Mouse (Mus musculus): Measurements from ENCODE around the gene Filip1l. TPM values are rescaled to one million over a fixed set of nuclear protein-coding genes. Genes with fewer than 3 reads are reported as not detected.
A peak's percentile ranks its signal among the peaks of the same experiment; 100 is the strongest.

The Filip1l gene
- polyA plus RNA-seq, 1 experiment, result 6.9 TPM

GRCm38 (mm10) chr16:57317127-57317526 lies 35.8 kb upstream of the Filip1l start:
- H3K36me3 ChIP-seq (ENCODE audit: control insufficient read depth, insufficient read depth, low read length), result no peaks in the 10 kb centered on the region
- WGBS, result 73% methylated on average over 4 of the region's 4 CpGs
- H3K4me3 ChIP-seq (ENCODE audit: insufficient read depth, low read depth, low read length), result no peak overlapping the region
- no peak overlapping the region for H3K27ac ChIP-seq (ENCODE audit: insufficient read depth, low read depth, low read length)
- no peaks in the 10 kb centered on the region for H3K27me3 ChIP-seq (replicated peaks; ENCODE audit: control insufficient read depth, insufficient read depth, low read length)
- peaks cover 3% of the 10 kb centered on the region; the same call in 1 of the 2 replicates for H3K4me1 ChIP-seq (ENCODE audit: control insufficient read depth, insufficient read depth, low read length)
- no peak for DNase-seq
- no peak for TF ChIP-seq CTCF (conservative IDR thresholded peaks at IDR 0.05; ENCODE audit: insufficient read depth, insufficient read length, low read depth, low read length)
- no peak for TF ChIP-seq POLR2A (IDR thresholded peaks at IDR 0.05; ENCODE audit: low read depth, low read length)

- peak; percentile 20 for DNase-seq
- no peak overlapping the region for H3K4me3 ChIP-seq (ENCODE audit: insufficient read depth, low read depth, low read length)
- TF ChIP-seq POLR2A (IDR thresholded peaks at IDR 0.05; ENCODE audit: low read depth, low read length) (no peak), CTCF (conservative IDR thresholded peaks at IDR 0.05; ENCODE audit: insufficient read depth, insufficient read length, low read depth, low read length) (no peak)
- no peaks in the 10 kb centered on the region for H3K27me3 ChIP-seq (replicated peaks; ENCODE audit: control insufficient read depth, insufficient read depth, low read length)
- H3K36me3 ChIP-seq (ENCODE audit: control insufficient read depth, insufficient read depth, low read length), result no peaks in the 10 kb centered on the region
- peaks cover 3% of the 10 kb centered on the region; the same call in 1 of the 2 replicates for H3K4me1 ChIP-seq (ENCODE audit: control insufficient read depth, insufficient read depth, low read length)
- peak overlapping the region; percentile 85 for H3K27ac ChIP-seq (ENCODE audit: insufficient read depth, low read depth, low read length)
- WGBS, result 53% methylated on average over 13 of the region's 13 CpGs
These were observed 34.8 kb upstream of the Filip1l start for GRCm38 (mm10) chr16:57317882-57318636.

- Histone ChIP-seq H3K27me3 (replicated peaks; ENCODE audit: control insufficient read depth, insufficient read depth, low read length) (no peaks in the 10 kb centered on the region), H3K4me3 (ENCODE audit: insufficient read depth, low read depth, low read length) (no peak overlapping the region), H3K36me3 (ENCODE audit: control insufficient read depth, insufficient read depth, low read length) (no peaks in the 10 kb centered on the region), H3K27ac (ENCODE audit: insufficient read depth, low read depth, low read length) (peak overlapping the region; percentile 62; the same call in 1 of the 2 replicates), H3K4me1 (ENCODE audit: control insufficient read depth, insufficient read depth, low read length) (peaks cover 3% of the 10 kb centered on the region; the same call in 1 of the 2 replicates)
- TF ChIP-seq POLR2A (IDR thresholded peaks at IDR 0.05; ENCODE audit: low read depth, low read length) (no peak), CTCF (conservative IDR thresholded peaks at IDR 0.05; ENCODE audit: insufficient read depth, insufficient read length, low read depth, low read length) (no peak)
- DNase-seq, result peak; percentile 73
- WGBS, result 54% methylated on average over 8 of the region's 8 CpGs
These were observed 34.2 kb upstream of the Filip1l start for GRCm38 (mm10) chr16:57318637-57319125.

GRCm38 (mm10) chr16:57319284-57320124 lies 33.4 kb upstream of the Filip1l start:
- H3K36me3 ChIP-seq (ENCODE audit: control insufficient read depth, insufficient read depth, low read length), result no peaks in the 10 kb centered on the region
- DNase-seq, result no peak
- no peak overlapping the region for H3K27ac ChIP-seq (ENCODE audit: insufficient read depth, low read depth, low read length)
- 86% methylated on average over 7 of the region's 7 CpGs for WGBS
- TF ChIP-seq CTCF (conservative IDR thresholded peaks at IDR 0.05; ENCODE audit: insufficient read depth, insufficient read length, low read depth, low read length) (no peak), POLR2A (IDR thresholded peaks at IDR 0.05; ENCODE audit: low read depth, low read length) (no peak)
- no peaks in the 10 kb centered on the region for H3K27me3 ChIP-seq (replicated peaks; ENCODE audit: control insufficient read depth, insufficient read depth, low read length)
- H3K4me1 ChIP-seq (ENCODE audit: control insufficient read depth, insufficient read depth, low read length), result peaks cover 3% of the 10 kb centered on the region; the same call in 1 of the 2 replicates
- no peak overlapping the region for H3K4me3 ChIP-seq (ENCODE audit: insufficient read depth, low read depth, low read length)

GRCm38 (mm10) chr16:57326996-57327395 lies 25.9 kb upstream of the Filip1l start:
- H3K27ac ChIP-seq (ENCODE audit: insufficient read depth, low read depth, low read length), result peak overlapping the region; percentile 69
- H3K36me3 ChIP-seq (ENCODE audit: control insufficient read depth, insufficient read depth, low read length), result no peaks in the 10 kb centered on the region
- WGBS, result 61% methylated on average over 7 of the region's 7 CpGs

GRCm38 (mm10) chr16:57329028-57329427 lies 23.9 kb upstream of the Filip1l start:
- Histone ChIP-seq H3K4me1 (ENCODE audit: control insufficient read depth, insufficient read depth, low read length) (peaks cover 3% of the 10 kb centered on the region; the same call in 1 of the 2 replicates), H3K27ac (ENCODE audit: insufficient read depth, low read depth, low read length) (no peak overlapping the region), H3K27me3 (replicated peaks; ENCODE audit: control insufficient read depth, insufficient read depth, low read length) (no peaks in the 10 kb centered on the region), H3K4me3 (ENCODE audit: insufficient read depth, low read depth, low read length) (no peak overlapping the region), H3K36me3 (ENCODE audit: control insufficient read depth, insufficient read depth, low read length) (no peaks in the 10 kb centered on the region)
- WGBS, result 57% methylated on average over 8 of the region's 8 CpGs
- no peak for TF ChIP-seq CTCF (conservative IDR thresholded peaks at IDR 0.05; ENCODE audit: insufficient read depth, insufficient read length, low read depth, low read length)
- no peak for TF ChIP-seq POLR2A (IDR thresholded peaks at IDR 0.05; ENCODE audit: low read depth, low read length)
- DNase-seq, result no peak

More at GRCm38 (mm10) chr16:57326996-57327395, 25.9 kb upstream of the Filip1l start:
- TF ChIP-seq POLR2A (IDR thresholded peaks at IDR 0.05; ENCODE audit: low read depth, low read length) (no peak), CTCF (conservative IDR thresholded peaks at IDR 0.05; ENCODE audit: insufficient read depth, insufficient read length, low read depth, low read length) (no peak)
- peaks cover 3% of the 10 kb centered on the region; the same call in 1 of the 2 replicates for H3K4me1 ChIP-seq (ENCODE audit: control insufficient read depth, insufficient read depth, low read length)
- H3K4me3 ChIP-seq (ENCODE audit: insufficient read depth, low read depth, low read length), result no peak overlapping the region
- no peaks in the 10 kb centered on the region for H3K27me3 ChIP-seq (replicated peaks; ENCODE audit: control insufficient read depth, insufficient read depth, low read length)
- DNase-seq, result peak; percentile 71

Measured in kidney, adult 2 months (tissue).